Mouse (Mus musculus) macrophage (primary cell): Measurements from ENCODE around the gene Gsg1l. TPM values are rescaled to one million over a fixed set of nuclear protein-coding genes. Genes with fewer than 3 reads are reported as not detected.

Experiments used
- H3K27ac ChIP-seq: fragments of 350-480 bp; formaldehyde crosslinking; 2 replicates; pipeline ENCODE4 v1.9.0; 2021
- H3K36me3 ChIP-seq: fragments of 350-480 bp; formaldehyde crosslinking; 2 replicates; pipeline ENCODE4 v1.9.0; 2021; ENCODE audit errors: inconsistent target
- H3K4me3 ChIP-seq: fragments of 350-480 bp; formaldehyde crosslinking; 2 replicates; pipeline ENCODE4 v1.9.0; 2021; ENCODE audit errors: inconsistent target
- H3K79me2 ChIP-seq: fragments of 350-480 bp; formaldehyde crosslinking; 2 replicates; pipeline ENCODE4 v1.9.0; 2021; ENCODE audit errors: inconsistent target
- WGBS: methylation state at CpG from one replicate; pipeline ENCODE4 v1.1.7; 2026; ENCODE audit warnings: inconsistent platforms; ENCODE audit not compliant: missing documents; 5-methylcytosine and 5-hydroxymethylcytosine counted together
- polyA plus RNA-seq: library from polyadenylated mRNA; stranded (reverse); fragments of 250-400 nt; gene quantifications from 3 replicates; pipeline ENCODE4 v1.2.4, GENCODE M21; 2018; ENCODE audit warnings: inconsistent platforms

The Gsg1l gene
- polyA plus RNA-seq, 1 experiment from 2014 or later = 0.03 TPM

- no peaks in the 10 kb centered on the region for H3K79me2 ChIP-seq
- no peak overlapping the region for H3K4me3 ChIP-seq
- H3K36me3 ChIP-seq = no peaks in the 10 kb centered on the region
- H3K27ac ChIP-seq = no peak overlapping the region
- WGBS = 80% methylated on average over 7 of the region's 7 CpGs
These were observed 23.3 kb downstream of the Gsg1l start for GRCm38 (mm10) chr7:126058918-126059317.

- Histone ChIP-seq H3K27ac (no peak overlapping the region), H3K36me3 (no peaks in the 10 kb centered on the region), H3K4me3 (no peak overlapping the region), H3K79me2 (no peaks in the 10 kb centered on the region)
- 50% methylated on average over 10 of the region's 10 CpGs for WGBS
These were observed 24.8 kb downstream of the Gsg1l start for GRCm38 (mm10) chr7:126057332-126057914.

DNA sequence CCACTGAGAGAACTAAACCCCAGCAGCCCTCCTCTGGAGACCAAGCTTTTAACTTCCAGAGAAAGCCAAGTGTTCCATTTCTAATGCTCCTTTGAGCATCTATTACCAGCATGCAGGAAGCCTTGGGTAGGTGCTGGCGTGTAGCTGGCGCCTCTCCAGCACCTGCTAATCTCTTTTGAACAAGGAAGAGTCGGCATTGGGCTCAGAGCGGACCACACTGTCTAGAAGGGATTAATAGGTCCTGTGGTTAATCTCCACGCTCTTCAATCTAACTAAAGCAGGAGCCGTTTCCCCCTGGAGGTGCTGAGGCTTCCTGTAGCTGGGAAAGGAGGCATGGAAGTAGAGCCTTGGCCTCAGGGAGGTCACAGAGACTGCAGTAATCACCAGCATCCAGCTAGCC lies 27.6 kb downstream of the Gsg1l start:
- H3K79me2 ChIP-seq = no peaks in the 10 kb centered on the region
- H3K4me3 ChIP-seq = no peak overlapping the region
- no peaks in the 10 kb centered on the region for H3K36me3 ChIP-seq
- WGBS = 64% methylated on average over 6 of the region's 6 CpGs
- no peak overlapping the region for H3K27ac ChIP-seq

DNA sequence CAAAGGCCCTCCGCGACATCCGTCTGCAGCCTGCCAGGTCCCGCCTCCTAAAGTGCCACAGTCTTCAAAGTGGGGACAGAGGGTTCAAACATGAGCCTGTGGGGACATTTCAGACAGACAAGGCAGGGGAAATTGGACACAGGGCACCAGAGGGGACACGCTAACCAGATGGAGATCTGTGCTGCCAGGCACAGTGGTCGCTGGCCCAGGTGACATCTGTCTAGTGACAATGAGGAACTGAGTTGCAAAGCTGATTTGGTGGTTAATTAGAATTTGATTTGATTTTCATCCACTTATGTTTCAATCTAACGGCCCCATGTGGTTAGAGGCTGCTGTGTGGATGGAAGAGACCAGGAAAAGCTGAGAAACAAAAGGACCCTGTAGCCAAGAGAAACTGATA lies 28.6 kb downstream of the Gsg1l start:
- H3K36me3 ChIP-seq = no peaks in the 10 kb centered on the region
- no peaks in the 10 kb centered on the region for H3K79me2 ChIP-seq
- no peak overlapping the region for H3K4me3 ChIP-seq
- WGBS = 79% methylated on average over 7 of the region's 7 CpGs
- no peak overlapping the region for H3K27ac ChIP-seq

GRCm38 (mm10) chr7:126051910-126052309 lies 30.3 kb downstream of the Gsg1l start:
- no peak overlapping the region for H3K4me3 ChIP-seq
- WGBS = 53% methylated on average over 6 of the region's 6 CpGs

DNA sequence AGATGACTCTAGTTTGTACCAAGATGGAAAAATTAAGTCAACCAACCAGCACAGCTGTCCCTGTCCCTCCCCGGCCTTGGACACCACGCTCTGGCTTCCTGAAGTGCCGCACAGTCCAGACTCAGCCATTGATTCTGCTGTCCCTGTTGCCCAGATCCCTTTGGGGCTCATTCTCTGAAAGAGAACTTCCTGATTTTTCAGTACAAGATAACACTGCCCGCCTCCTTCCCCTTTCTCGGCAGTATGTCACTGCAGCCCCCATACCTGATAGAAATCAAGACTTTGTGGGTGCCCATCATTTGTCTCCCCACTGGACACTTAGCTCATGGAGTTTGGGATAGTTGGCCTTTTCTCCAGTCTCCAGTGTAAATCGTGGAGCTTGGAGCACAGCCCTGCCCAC lies 37.1 kb downstream of the Gsg1l start:
- H3K79me2 ChIP-seq = no peaks in the 10 kb centered on the region
- WGBS = 49% methylated on average over 6 of the region's 6 CpGs
- H3K27ac ChIP-seq = no peak overlapping the region
- H3K4me3 ChIP-seq = no peak overlapping the region
- no peaks in the 10 kb centered on the region for H3K36me3 ChIP-seq

More at GRCm38 (mm10) chr7:126051910-126052309, 30.3 kb downstream of the Gsg1l start:
- Histone ChIP-seq H3K27ac (no peak overlapping the region), H3K79me2 (no peaks in the 10 kb centered on the region), H3K36me3 (no peaks in the 10 kb centered on the region)

DNA sequence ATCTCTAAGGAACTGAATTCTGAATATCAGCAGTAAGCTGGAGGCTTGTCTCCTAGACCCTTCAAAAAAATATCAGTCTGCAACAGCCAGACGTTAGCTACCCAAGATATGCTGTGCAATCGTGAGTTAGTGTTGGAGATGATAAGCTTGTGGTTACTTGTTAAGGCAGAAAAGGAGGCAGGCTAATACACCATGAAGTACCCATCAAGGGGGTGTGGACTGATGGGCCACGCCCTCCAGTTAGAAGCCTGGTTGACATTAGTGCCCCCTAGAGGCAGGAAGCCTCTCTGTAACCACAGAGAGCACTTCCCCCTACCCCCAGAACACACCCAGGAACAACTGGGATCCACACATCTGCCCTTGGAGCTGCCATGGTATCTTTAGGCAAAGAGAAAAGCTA lies 39.9 kb downstream of the Gsg1l start:
- no peaks in the 10 kb centered on the region for H3K79me2 ChIP-seq
- 30% methylated on average over 3 of the region's 3 CpGs for WGBS
- no peak overlapping the region for H3K4me3 ChIP-seq
- no peak overlapping the region for H3K27ac ChIP-seq
- no peaks in the 10 kb centered on the region for H3K36me3 ChIP-seq

DNA sequence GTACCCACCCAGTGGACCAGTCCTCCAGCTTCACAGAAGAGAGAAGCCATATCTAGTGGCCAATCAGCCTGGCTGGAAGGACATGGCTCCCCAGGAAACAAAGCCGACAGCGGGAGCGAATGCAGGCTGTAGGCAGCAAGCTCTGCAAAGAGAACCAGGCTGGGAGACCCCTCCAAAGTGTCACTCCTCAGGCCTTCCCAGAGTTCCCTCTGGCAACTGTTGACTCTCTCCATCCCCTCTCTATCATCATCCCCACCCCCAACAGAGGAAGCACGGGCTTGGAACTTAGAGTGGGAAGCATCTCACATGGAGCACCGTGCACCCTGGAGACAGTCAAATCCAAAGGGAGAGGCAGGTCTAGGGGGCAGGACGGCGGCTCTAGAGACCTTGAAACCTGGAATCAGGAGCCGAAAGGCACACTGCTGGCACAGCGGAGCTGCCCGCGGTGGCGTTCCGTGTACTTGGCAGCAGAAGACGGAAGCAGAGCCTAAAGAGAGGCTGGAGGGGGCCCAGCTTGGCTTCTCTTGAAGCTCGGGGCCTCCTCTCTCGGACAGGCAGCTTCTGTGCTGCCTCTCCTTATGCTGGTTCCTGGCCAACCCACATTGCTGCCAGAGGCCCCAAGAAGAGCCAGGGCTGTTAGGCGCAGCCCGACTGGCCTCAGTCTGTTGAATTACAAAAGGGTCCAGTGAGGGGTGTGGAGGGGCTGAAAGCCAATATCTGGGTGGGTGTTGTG lies 41.3 kb downstream of the Gsg1l start:
- no peak overlapping the region for H3K4me3 ChIP-seq
- no peaks in the 10 kb centered on the region for H3K36me3 ChIP-seq
- H3K27ac ChIP-seq = no peak overlapping the region
- WGBS = 83% methylated on average over 18 of the region's 18 CpGs
- no peaks in the 10 kb centered on the region for H3K79me2 ChIP-seq

- no peaks in the 10 kb centered on the region for H3K79me2 ChIP-seq
- no peak overlapping the region for H3K27ac ChIP-seq
- no peaks in the 10 kb centered on the region for H3K36me3 ChIP-seq
- WGBS = 95% methylated on average over 5 of the region's 5 CpGs
- no peak overlapping the region for H3K4me3 ChIP-seq
These were observed 42.4 kb downstream of the Gsg1l start for GRCm38 (mm10) chr7:126039847-126040246.

- Histone ChIP-seq H3K36me3 (no peaks in the 10 kb centered on the region), H3K79me2 (no peaks in the 10 kb centered on the region), H3K4me3 (no peak overlapping the region), H3K27ac (no peak overlapping the region)
- 95% methylated on average over 5 of the region's 5 CpGs for WGBS
These were observed 42.9 kb downstream of the Gsg1l start for GRCm38 (mm10) chr7:126039247-126039835.

DNA sequence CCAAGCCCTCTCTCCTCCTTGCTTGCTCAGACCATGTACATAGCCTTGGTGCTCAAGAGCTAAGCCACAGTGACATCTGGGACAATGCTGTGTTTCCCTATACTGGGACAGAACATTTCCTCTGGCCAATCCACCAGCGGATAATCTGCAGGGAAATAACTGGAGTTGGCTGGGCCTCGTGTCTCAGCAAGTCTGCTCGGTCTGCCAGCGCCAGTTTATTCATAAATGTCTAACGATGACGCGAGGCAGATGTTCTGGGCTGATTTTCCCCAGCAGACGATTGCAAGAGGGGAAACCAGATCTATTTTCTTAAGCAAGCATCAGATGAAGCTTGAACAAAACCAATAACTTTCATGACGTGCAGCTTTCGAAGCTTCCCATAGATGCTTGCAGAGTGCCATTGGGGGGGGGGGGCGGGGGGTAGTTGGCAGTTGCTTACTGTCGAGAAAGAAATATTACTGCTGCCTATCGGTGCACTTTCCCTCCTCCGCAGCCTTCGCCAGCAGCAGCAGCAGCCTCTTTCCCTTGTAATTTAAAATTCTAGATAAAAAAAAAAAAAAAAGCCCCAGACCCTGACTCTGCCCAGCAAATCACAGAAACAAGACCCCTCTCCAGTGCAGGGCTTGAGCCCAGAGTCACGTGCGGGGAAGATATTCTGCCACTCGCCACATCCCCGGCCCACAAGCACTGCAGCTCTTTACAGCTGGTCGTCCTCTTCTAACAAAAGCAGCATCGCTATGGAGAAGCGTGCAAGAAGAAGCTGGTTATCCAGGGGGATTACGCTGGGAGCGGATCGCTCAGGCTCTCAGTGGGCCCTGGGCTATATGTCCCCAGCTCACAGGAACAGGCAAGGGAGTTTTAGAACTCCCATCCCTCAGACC lies 43.6 kb downstream of the Gsg1l start:
- Histone ChIP-seq H3K79me2 (no peaks in the 10 kb centered on the region), H3K4me3 (no peak overlapping the region), H3K27ac (no peak overlapping the region), H3K36me3 (no peaks in the 10 kb centered on the region)
- 79% methylated on average over 24 of the region's 25 CpGs for WGBS

DNA sequence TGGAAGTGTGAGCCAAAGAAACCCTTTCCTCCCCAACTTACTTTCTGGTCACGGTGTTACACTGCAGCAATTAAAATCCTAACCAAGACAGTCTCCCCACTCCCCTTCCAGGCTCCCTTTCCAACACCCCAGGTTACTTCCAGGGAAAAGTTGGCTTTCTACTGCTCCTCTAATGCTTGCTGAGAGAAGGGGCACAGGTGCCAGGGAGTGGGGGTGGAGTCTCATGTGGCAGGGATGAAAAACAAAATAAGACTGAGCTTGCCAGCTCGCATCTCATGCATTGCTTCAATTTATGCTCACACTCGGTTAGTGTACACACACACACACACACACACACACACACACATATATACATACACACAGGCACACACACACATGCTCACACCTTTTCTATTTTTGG lies 46.9 kb downstream of the Gsg1l start:
- 62% methylated on average over 3 of the region's 3 CpGs for WGBS
- no peaks in the 10 kb centered on the region for H3K36me3 ChIP-seq
- no peak overlapping the region for H3K27ac ChIP-seq
- H3K4me3 ChIP-seq = no peak overlapping the region
- H3K79me2 ChIP-seq = no peaks in the 10 kb centered on the region

DNA sequence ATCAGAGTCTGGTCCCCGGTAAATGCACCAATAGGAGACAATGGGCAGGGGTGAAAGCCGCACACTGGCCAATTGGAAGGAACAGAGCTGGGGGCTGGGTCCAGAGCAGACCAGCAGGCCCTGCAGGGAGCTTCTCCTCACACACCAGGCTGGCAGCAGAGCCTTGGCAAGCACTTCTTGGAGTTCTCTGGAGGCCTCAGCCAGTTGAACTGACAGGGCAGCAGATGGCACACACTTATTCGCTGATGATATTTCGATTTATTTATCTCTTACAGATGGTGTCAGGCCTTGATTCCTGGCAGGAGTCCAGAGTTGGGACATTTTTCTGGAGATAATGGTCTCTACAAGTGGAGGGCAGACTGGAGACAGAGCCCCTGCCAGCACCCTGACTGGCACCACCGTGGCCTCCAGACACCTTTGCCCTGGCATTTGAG lies 49.4 kb downstream of the Gsg1l start:
- no peaks in the 10 kb centered on the region for H3K36me3 ChIP-seq
- no peak overlapping the region for H3K4me3 ChIP-seq
- 74% methylated on average over 5 of the region's 5 CpGs for WGBS
- no peaks in the 10 kb centered on the region for H3K79me2 ChIP-seq
- H3K27ac ChIP-seq = no peak overlapping the region

DNA sequence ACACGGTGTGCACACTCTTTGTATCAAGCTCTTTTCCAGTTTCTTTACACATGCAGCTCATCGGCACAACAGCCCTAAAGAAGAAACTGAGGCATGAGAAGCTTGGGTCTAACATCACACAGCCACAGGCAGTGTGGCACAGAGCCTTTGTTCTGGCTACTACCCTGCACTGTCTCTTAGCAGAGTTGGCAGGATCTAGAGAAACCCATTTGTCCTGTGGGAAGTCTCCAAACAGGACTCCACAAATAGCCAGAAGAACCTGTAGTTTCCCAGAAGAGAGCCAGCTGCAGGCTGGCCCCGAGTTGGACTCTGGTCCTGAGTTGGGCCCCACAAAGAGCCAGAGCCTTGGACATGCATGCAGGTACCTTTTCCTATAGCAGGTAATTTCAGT lies 49.9 kb downstream of the Gsg1l start:
- 91% methylated on average over 3 of the region's 3 CpGs for WGBS
- Histone ChIP-seq H3K27ac (no peak overlapping the region), H3K79me2 (no peaks in the 10 kb centered on the region), H3K36me3 (no peaks in the 10 kb centered on the region), H3K4me3 (no peak overlapping the region)
